In the genomic region with DNA sequence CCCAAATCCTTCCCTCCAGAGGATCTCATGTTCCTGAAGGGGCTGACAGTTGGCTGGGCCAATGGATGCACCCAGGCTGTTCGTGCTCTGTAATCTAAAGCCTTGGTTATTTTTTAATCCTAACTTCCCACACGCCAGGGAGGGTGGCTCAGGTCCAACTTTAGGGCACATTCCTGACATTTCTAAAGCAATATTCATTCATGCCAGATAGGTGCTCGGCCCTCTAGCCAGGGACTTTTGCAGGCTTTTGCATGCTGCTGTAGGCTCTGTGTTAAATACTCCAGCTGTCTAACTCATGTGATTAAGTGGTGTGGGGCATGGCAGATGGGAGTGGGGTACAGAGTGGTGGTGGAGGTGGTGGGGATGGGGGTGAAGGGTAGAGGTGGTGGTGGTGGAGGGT, we compare ENCODE assay signal across 9 mouse cellular contexts.
DNase-seq lines count a peak whose midpoint lies in the region; ATAC-seq lines count a peak whose summit lies in the region.
"Had no signal": no experiment of that assay in that cellular context is flagged by ENCODE, and none has a peak within 500 bp of the region (broad histone marks: within the 10 kb centered on the region; RNA-seq: fewer than 3 reads in every experiment).

No protein-coding gene starts in this region.

- DNase-seq in Muller cell, postnatal 12 days (ENCODE audit: inconsistent ontology term), result peak; percentile 83
- peak; percentile 45 for DNase-seq in adrenal gland, postnatal 14 days
- DNase-seq in heart, postnatal 4 days, result peak; percentile 75
- peak; percentile 55 to 57 for DNase-seq in lung, adult 18-20 months
- DNase-seq in layer of hippocampus, adult 8-10 months (ENCODE audit: low spot score in 2 of 2), result no peak
- DNase-seq in cerebellum, adult 11 months, result no peak
- DNase-seq: cerebellum, adult 9-11 months; thymus, adult 18-20 months had no signal

- ATAC-seq in granulocyte monocyte progenitor cell, adult 5-6 weeks (replicated peaks; ENCODE audit: poor library complexity, severe bottlenecking), result no peak

Comparison
In these comparisons a context has a peak if more than half of its experiments do, and no peak if none do; other contexts are left out.
1. DNase-seq: peak in Muller cell, postnatal 12 days (single experiment), adrenal gland, postnatal 14 days (single experiment), heart, postnatal 4 days (single experiment) and lung, adult 18-20 months (2 of 2); none in layer of hippocampus, adult 8-10 months (0 of 2) and cerebellum, adult 11 months (single experiment).